Mouse (Mus musculus): ENCODE measurements at regions not wholly inside any gene's neighbourhood (a gene's known extent, or its start where the extent isn't known, plus 50 kb on each side); places are given as distances from the start of the nearest gene placed in this dataset.
A peak's percentile ranks its signal among the peaks of the same experiment; 100 is the strongest.

DNA sequence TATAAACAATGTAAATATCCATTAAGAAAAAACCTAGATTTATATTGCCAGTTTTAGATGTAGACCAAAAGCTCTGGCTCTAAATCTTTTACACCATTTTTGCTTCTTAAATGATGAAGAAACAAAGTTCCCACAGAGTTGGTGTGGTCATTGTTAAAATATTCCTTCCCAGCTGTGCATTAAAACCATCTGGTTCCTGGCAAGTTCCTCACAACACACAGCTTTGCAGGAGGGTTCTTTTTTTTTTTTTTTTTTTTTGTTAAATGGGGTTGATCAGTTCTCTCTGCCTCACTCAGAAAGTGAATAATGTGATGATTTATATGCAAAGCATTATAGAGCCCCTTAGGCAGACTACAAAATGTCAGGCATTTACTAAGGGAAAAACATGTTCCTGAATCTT lies 1266.2 kb upstream of the 4931417E11Rik start:
- peak; percentile 5 for DNase-seq

DNA sequence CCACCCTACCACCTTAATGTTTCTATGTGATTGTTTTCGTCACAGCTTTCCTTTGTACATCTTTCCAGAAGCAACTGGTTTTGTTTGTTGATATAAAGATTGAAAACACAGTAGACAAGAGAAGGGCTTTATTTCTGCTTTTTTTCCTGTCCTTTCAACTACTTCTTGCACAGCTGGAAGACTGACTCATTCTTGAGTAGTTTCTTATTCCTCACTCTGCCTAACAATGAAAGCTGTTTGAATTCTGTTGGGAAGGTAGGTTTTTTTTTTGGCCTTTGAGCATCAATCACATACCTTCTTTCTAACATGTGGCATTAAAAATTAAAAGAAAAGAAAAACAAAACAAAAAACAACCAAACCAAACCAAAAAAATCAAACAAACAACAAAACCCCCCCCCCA lies 1229.3 kb upstream of the 4931417E11Rik start:
- no peak for DNase-seq

All from embryo, embryonic 11 days (tissue).